Mouse (Mus musculus): Measurements from ENCODE around the gene Zkscan16. TPM values are rescaled to one million over a fixed set of nuclear protein-coding genes. Genes with fewer than 3 reads are reported as not detected.

The Zkscan16 gene
- polyA plus RNA-seq, 1 experiment = 0.04 TPM

DNA sequence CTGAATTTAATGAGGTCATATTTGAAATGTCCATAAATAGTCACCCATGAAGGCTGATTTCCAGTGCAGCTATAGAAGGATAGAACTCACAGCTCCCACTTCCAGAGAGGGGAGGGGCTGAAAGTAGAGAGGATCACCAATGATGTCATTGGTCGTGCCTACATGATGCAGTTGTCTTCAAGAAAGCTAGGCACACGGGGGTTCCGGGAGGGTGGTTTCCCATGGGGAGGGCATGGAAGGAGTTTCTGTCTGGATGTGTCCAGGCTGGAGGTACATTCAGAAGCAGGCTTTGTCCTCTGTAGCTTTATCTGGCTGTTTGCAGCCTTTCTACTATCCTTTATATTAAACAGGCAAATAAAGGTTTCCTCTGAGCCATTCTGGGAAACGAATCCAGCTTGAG, 5.0 kb downstream of the Zkscan16 start:
- TF ChIP-seq CTCF (IDR thresholded peaks at IDR 0.05; ENCODE audit: borderline replicate concordance, control insufficient read depth, extremely low read depth, insufficient read depth, low read length, poor library complexity) (no peak), POLR2A (IDR thresholded peaks at IDR 0.05; ENCODE audit: control insufficient read depth, extremely low read depth, insufficient read depth, low read length, poor library complexity) (no peak)
- H3K4me3 ChIP-seq (ENCODE audit: control insufficient read depth, insufficient read depth, low read length) = no peak overlapping the region
- H3K36me3 ChIP-seq (ENCODE audit: control insufficient read depth, insufficient read depth, low read length) = no peaks in the 10 kb centered on the region
- 94% methylated on average over 4 of the region's 4 CpGs for WGBS
- H3K27ac ChIP-seq (ENCODE audit: control insufficient read depth, insufficient read depth, low read length) = no peak overlapping the region
- no peaks in the 10 kb centered on the region for H3K27me3 ChIP-seq (ENCODE audit: control insufficient read depth, insufficient read depth, low read length)
- no peak for DNase-seq
- peaks cover 11% of the 10 kb centered on the region for H3K4me1 ChIP-seq (replicated peaks; ENCODE audit: control insufficient read depth, insufficient read depth, low read length)

- Histone ChIP-seq H3K27me3 (ENCODE audit: control insufficient read depth, insufficient read depth, low read length) (no peaks in the 10 kb centered on the region), H3K4me1 (replicated peaks; ENCODE audit: control insufficient read depth, insufficient read depth, low read length) (0 out of 2 replicates have a peak, but pooled peaks cover 4% of the 10 kb centered on the region), H3K4me3 (ENCODE audit: control insufficient read depth, insufficient read depth, low read length) (no peak overlapping the region), H3K27ac (ENCODE audit: control insufficient read depth, insufficient read depth, low read length) (no peak overlapping the region), H3K36me3 (ENCODE audit: control insufficient read depth, insufficient read depth, low read length) (no peaks in the 10 kb centered on the region)
- DNase-seq = no peak
- no peak for TF ChIP-seq CTCF (IDR thresholded peaks at IDR 0.05; ENCODE audit: borderline replicate concordance, control insufficient read depth, extremely low read depth, insufficient read depth, low read length, poor library complexity)
- TF ChIP-seq POLR2A (IDR thresholded peaks at IDR 0.05; ENCODE audit: control insufficient read depth, extremely low read depth, insufficient read depth, low read length, poor library complexity) = no peak
- 97% methylated on average over 11 of the region's 11 CpGs for WGBS
These were observed 9.2 kb downstream of the Zkscan16 start for GRCm38 (mm10) chr4:58952630-58953029.

DNA sequence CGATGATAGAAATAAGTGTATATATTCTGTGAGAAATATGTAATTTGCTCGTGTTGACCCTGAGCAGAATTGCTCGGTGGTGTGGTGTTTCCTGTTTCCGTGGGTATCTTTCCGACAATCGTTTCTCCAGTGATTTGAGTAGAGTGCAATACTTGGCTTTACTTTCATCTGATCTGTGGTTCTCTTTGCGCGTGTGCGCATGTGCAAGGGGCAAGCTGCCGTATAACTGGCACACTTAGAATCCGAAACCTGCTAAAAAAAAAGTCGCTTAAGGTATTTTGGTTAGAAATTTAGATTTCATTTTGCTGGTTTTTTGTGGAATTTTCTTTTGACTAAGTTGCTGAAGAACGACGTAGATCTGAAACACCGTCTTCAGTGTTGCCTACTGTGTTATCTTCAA, 18.3 kb downstream of the Zkscan16 start:
- no peak for DNase-seq
- H3K4me1 ChIP-seq (replicated peaks; ENCODE audit: control insufficient read depth, insufficient read depth, low read length) = peaks cover 6% of the 10 kb centered on the region; the same call in 1 of the 2 replicates
- no peak overlapping the region for H3K4me3 ChIP-seq (ENCODE audit: control insufficient read depth, insufficient read depth, low read length)
- TF ChIP-seq POLR2A (IDR thresholded peaks at IDR 0.05; ENCODE audit: control insufficient read depth, extremely low read depth, insufficient read depth, low read length, poor library complexity) = no peak
- TF ChIP-seq CTCF (IDR thresholded peaks at IDR 0.05; ENCODE audit: borderline replicate concordance, control insufficient read depth, extremely low read depth, insufficient read depth, low read length, poor library complexity) = no peak
- no peaks in the 10 kb centered on the region for H3K36me3 ChIP-seq (ENCODE audit: control insufficient read depth, insufficient read depth, low read length)
- 83% methylated on average over 15 of the region's 15 CpGs for WGBS
- H3K27me3 ChIP-seq (ENCODE audit: control insufficient read depth, insufficient read depth, low read length) = no peaks in the 10 kb centered on the region
- no peak overlapping the region for H3K27ac ChIP-seq (ENCODE audit: control insufficient read depth, insufficient read depth, low read length)

GRCm38 (mm10) chr4:58963271-58963670, 19.8 kb downstream of the Zkscan16 start:
- no peak for TF ChIP-seq POLR2A (IDR thresholded peaks at IDR 0.05; ENCODE audit: control insufficient read depth, extremely low read depth, insufficient read depth, low read length, poor library complexity)
- TF ChIP-seq CTCF (IDR thresholded peaks at IDR 0.05; ENCODE audit: borderline replicate concordance, control insufficient read depth, extremely low read depth, insufficient read depth, low read length, poor library complexity) = no peak
- over 99% methylated on average over 4 of the region's 4 CpGs for WGBS
- no peaks in the 10 kb centered on the region for H3K36me3 ChIP-seq (ENCODE audit: control insufficient read depth, insufficient read depth, low read length)

DNA sequence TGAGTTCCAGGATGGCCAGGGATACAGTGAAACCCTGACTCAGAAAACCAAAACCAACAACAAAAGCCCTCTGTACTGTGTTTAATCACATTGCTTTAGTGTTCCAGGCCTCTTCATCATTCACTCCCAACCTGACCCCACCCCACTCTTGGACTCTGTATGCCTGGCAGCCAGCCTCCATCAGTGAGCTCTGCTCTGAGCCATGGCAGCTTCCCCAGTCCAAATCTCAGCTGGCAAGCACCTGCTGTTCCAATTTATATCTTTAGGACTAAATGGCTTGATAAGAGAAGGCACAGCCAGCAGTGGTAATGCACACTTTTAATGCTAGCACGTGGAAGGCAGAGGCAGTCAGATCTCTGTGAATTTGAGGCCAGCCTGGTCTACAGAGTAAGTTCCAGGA, 21.7 kb downstream of the Zkscan16 start:
- Histone ChIP-seq H3K4me1 (replicated peaks; ENCODE audit: control insufficient read depth, insufficient read depth, low read length) (peaks cover 6% of the 10 kb centered on the region; the same call in 1 of the 2 replicates), H3K27me3 (ENCODE audit: control insufficient read depth, insufficient read depth, low read length) (no peaks in the 10 kb centered on the region), H3K36me3 (ENCODE audit: control insufficient read depth, insufficient read depth, low read length) (no peaks in the 10 kb centered on the region), H3K4me3 (ENCODE audit: control insufficient read depth, insufficient read depth, low read length) (no peak overlapping the region), H3K27ac (ENCODE audit: control insufficient read depth, insufficient read depth, low read length) (no peak overlapping the region)
- TF ChIP-seq POLR2A (IDR thresholded peaks at IDR 0.05; ENCODE audit: control insufficient read depth, extremely low read depth, insufficient read depth, low read length, poor library complexity) (no peak), CTCF (IDR thresholded peaks at IDR 0.05; ENCODE audit: borderline replicate concordance, control insufficient read depth, extremely low read depth, insufficient read depth, low read length, poor library complexity) (no peak)
- 93% methylated on average over 1 of the region's 1 CpGs for WGBS
- no peak for DNase-seq

More at GRCm38 (mm10) chr4:58963271-58963670, 19.8 kb downstream of the Zkscan16 start:
- DNase-seq = no peak
- no peaks in the 10 kb centered on the region for H3K27me3 ChIP-seq (ENCODE audit: control insufficient read depth, insufficient read depth, low read length)
- H3K4me1 ChIP-seq (replicated peaks; ENCODE audit: control insufficient read depth, insufficient read depth, low read length) = peaks cover 6% of the 10 kb centered on the region; the same call in 1 of the 2 replicates
- H3K4me3 ChIP-seq (ENCODE audit: control insufficient read depth, insufficient read depth, low read length) = no peak overlapping the region
- H3K27ac ChIP-seq (ENCODE audit: control insufficient read depth, insufficient read depth, low read length) = no peak overlapping the region

DNA sequence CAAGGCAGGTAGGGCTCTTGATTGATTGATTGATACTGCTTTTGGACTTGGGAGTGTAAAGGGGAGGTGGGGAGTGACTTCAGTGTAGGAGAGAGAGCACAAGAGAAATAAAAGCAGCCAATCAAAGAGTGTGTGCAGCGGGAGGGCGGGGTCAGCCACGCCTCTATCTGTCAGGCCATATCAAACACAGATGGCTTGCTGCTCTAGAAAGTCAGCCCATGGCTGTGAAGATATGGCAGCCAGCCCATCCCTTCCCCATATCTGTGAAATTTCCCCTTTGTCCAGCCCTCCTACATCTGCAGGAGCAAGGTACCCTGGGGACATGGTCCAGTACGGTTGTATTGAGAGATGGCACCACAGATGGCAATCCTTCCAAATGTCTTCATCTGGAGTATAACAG, 27.2 kb downstream of the Zkscan16 start:
- 91% methylated on average over 4 of the region's 4 CpGs for WGBS
- Histone ChIP-seq H3K27me3 (ENCODE audit: control insufficient read depth, insufficient read depth, low read length) (no peaks in the 10 kb centered on the region), H3K4me3 (ENCODE audit: control insufficient read depth, insufficient read depth, low read length) (no peak overlapping the region), H3K27ac (ENCODE audit: control insufficient read depth, insufficient read depth, low read length) (no peak overlapping the region), H3K36me3 (ENCODE audit: control insufficient read depth, insufficient read depth, low read length) (no peaks in the 10 kb centered on the region), H3K4me1 (replicated peaks; ENCODE audit: control insufficient read depth, insufficient read depth, low read length) (peaks cover 5% of the 10 kb centered on the region; the same call in 1 of the 2 replicates)
- TF ChIP-seq CTCF (IDR thresholded peaks at IDR 0.05; ENCODE audit: borderline replicate concordance, control insufficient read depth, extremely low read depth, insufficient read depth, low read length, poor library complexity) (no peak), POLR2A (IDR thresholded peaks at IDR 0.05; ENCODE audit: control insufficient read depth, extremely low read depth, insufficient read depth, low read length, poor library complexity) (no peak)
- DNase-seq = no peak

DNA sequence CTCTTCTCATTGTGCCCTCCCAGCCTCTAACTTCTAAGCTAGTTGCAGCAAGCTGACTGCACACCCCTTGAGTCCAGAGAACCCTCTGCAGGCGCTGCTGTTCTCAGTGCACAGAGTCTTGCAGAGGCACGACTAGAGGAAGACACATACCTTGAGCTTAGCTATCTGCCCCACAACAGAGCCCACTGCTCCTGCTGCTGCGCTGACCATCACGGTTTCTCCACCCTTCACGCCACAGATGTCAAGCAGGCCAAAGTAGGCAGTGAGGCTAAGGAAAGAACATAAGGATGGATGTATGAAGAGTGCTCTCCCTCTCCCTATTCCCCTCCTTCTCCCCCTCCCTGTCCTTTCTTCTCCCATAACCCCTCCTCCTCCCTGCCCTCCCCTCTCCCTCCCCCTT, 32.3 kb downstream of the Zkscan16 start:
- no peaks in the 10 kb centered on the region for H3K36me3 ChIP-seq (ENCODE audit: control insufficient read depth, insufficient read depth, low read length)
- no peaks in the 10 kb centered on the region for H3K27me3 ChIP-seq (ENCODE audit: control insufficient read depth, insufficient read depth, low read length)
- H3K27ac ChIP-seq (ENCODE audit: control insufficient read depth, insufficient read depth, low read length) = no peak overlapping the region
- no peak overlapping the region for H3K4me3 ChIP-seq (ENCODE audit: control insufficient read depth, insufficient read depth, low read length)
- no peaks in the 10 kb centered on the region for H3K4me1 ChIP-seq (replicated peaks; ENCODE audit: control insufficient read depth, insufficient read depth, low read length)
- no peak for DNase-seq
- WGBS = 96% methylated on average over 5 of the region's 5 CpGs
- no peak for TF ChIP-seq POLR2A (IDR thresholded peaks at IDR 0.05; ENCODE audit: control insufficient read depth, extremely low read depth, insufficient read depth, low read length, poor library complexity)
- TF ChIP-seq CTCF (IDR thresholded peaks at IDR 0.05; ENCODE audit: borderline replicate concordance, control insufficient read depth, extremely low read depth, insufficient read depth, low read length, poor library complexity) = no peak
